Mouse (Mus musculus) liver, adult 2 months (tissue): Measurements from ENCODE around the gene Osbpl10.

Experiments
- CTCF ChIP-seq: fragments of 200-500 bp; IDR thresholded peaks from 2 replicates; pipeline ENCODE4 v1.5.1; 2011; ENCODE audit warnings: low read depth, low read length, control low read depth
- POLR2A ChIP-seq: fragments of 200-500 bp; IDR thresholded peaks from 2 replicates; pipeline ENCODE4 v1.6.1; 2011; ENCODE audit warnings: low read length, control low read depth; ENCODE audit not compliant: insufficient read depth; ENCODE audit errors: extremely low read depth

- TF ChIP-seq CTCF: no peak
- TF ChIP-seq POLR2A: no peak
Measured at GRCm38 (mm10) chr9:114960844-114961243, 17.5 kb upstream of the Osbpl10 start.
